Mouse (Mus musculus): ENCODE data around the gene Slc16a8.

Slc16a8 gene

GRCm38 (mm10) chr15:79263726-79264125 lies 9.2 kb upstream of the Slc16a8 start:
- CTCF ChIA-PET, result no interaction called here

GRCm38 (mm10) chr15:79262786-79263309 lies 8.3 kb upstream of the Slc16a8 start:
- CTCF ChIA-PET, result interaction anchor here (0.6 kb wide), 1 partner anchor 12 kb away, joined by 8 read pairs; no protein-coding TSS in a partner anchor

GRCm38 (mm10) chr15:79262375-79262774 lies 7.8 kb upstream of the Slc16a8 start:
- CTCF ChIA-PET, result no interaction called here

GRCm38 (mm10) chr15:79261757-79262156 lies 7.2 kb upstream of the Slc16a8 start:
- CTCF ChIA-PET, result no interaction called here

- CTCF ChIA-PET, result no interaction called here
These were observed 6.6 kb upstream of the Slc16a8 start for GRCm38 (mm10) chr15:79261095-79261725.

GRCm38 (mm10) chr15:79258521-79258920 lies 4.0 kb upstream of the Slc16a8 start:
- CTCF ChIA-PET, result no interaction called here

GRCm38 (mm10) chr15:79252580-79252979 lies 2.0 kb downstream of the Slc16a8 start:
- CTCF ChIA-PET, result no interaction called here

- CTCF ChIA-PET, result no interaction called here
These were observed 2.6 kb downstream of the Slc16a8 start for GRCm38 (mm10) chr15:79251781-79252491.

GRCm38 (mm10) chr15:79251168-79251567 lies 3.4 kb downstream of the Slc16a8 start:
- CTCF ChIA-PET, result no interaction called here

GRCm38 (mm10) chr15:79250236-79250635 lies 4.3 kb downstream of the Slc16a8 start:
- CTCF ChIA-PET, result interaction anchor here (0.6 kb wide), 1 partner anchor 572 kb away, joined by 3 read pairs; no protein-coding TSS in a partner anchor

- CTCF ChIA-PET, result no interaction called here
These were observed 9.2 kb downstream of the Slc16a8 start for GRCm38 (mm10) chr15:79245321-79245720.

- CTCF ChIA-PET, result interaction anchor here (0.5 kb wide), 1 partner anchor 770 kb away, joined by 3 read pairs; no protein-coding TSS in a partner anchor
These were observed 10.3 kb downstream of the Slc16a8 start for GRCm38 (mm10) chr15:79244071-79244893.

GRCm38 (mm10) chr15:79243234-79244042 lies 11.1 kb downstream of the Slc16a8 start:
- CTCF ChIA-PET, result interaction anchor here (0.7 to 0.9 kb wide), 2 partner anchors 29 to 94 kb away, joined by 3 to 5 read pairs; no protein-coding TSS in a partner anchor

- CTCF ChIA-PET, result interaction anchor here (0.6 to 0.9 kb wide), 4 partner anchors 93 to 224 kb away, joined by 3 to 6 read pairs (median 4); no protein-coding TSS in a partner anchor
These were observed 11.9 kb downstream of the Slc16a8 start for GRCm38 (mm10) chr15:79242574-79243233.

GRCm38 (mm10) chr15:79238036-79238435 lies 16.5 kb downstream of the Slc16a8 start:
- CTCF ChIA-PET, result no interaction called here

GRCm38 (mm10) chr15:79235268-79235667 lies 19.3 kb downstream of the Slc16a8 start:
- CTCF ChIA-PET, result no interaction called here

GRCm38 (mm10) chr15:79229058-79229821 lies 25.3 kb downstream of the Slc16a8 start, which contains the start of the genes Pick1 and Gm49486:
Gene Pick1 (plus strand): TSS chr15:79229173.
Gene Gm49486 (plus strand): TSS chr15:79229391.
- CTCF ChIA-PET, result no interaction called here

GRCm38 (mm10) chr15:79225780-79226179 lies 28.8 kb downstream of the Slc16a8 start:
- CTCF ChIA-PET, result interaction anchor here (0.6 kb wide), 1 partner anchor 710 kb away, joined by 6 read pairs; no protein-coding TSS in a partner anchor

GRCm38 (mm10) chr15:79224685-79225084 lies 29.9 kb downstream of the Slc16a8 start:
- CTCF ChIA-PET, result interaction anchor here (0.6 to 0.7 kb wide), 2 partner anchors 43 to 188 kb away, joined by 3 to 5 read pairs; no protein-coding TSS in a partner anchor

All from spleen, embryonic (tissue).